Mouse (Mus musculus) heart, adult 9 months (tissue): ENCODE data around the gene Xrcc6.
"Not testable (repeated sequence)": the region's sequence is repeated elsewhere in the genome, so short reads cannot be mapped to it uniquely, and the experiment has no call there.

Experiments
- DNase-seq, 2 experiments: peaks; one replicate each; pipeline ENCODE4 v3.0.0; 2022; ENCODE audit warnings: low spot score in 2 of 2

Gene Xrcc6

GRCm38 (mm10) chr15:81966062-81966829 is 21.4 kb upstream of the Xrcc6 start:
- DNase-seq: no peak

GRCm38 (mm10) chr15:81967821-81968220 is 19.8 kb upstream of the Xrcc6 start:
- DNase-seq: no peak

GRCm38 (mm10) chr15:81968447-81968846 is 19.2 kb upstream of the Xrcc6 start:
- DNase-seq: no peak

- peak in 1 of 2 experiments; percentile 19 for DNase-seq
These were observed 18.5 kb upstream of the Xrcc6 start for GRCm38 (mm10) chr15:81969173-81969572.

GRCm38 (mm10) chr15:81969635-81970034 is 18.0 kb upstream of the Xrcc6 start:
- not testable (repeated sequence) for DNase-seq

GRCm38 (mm10) chr15:81970498-81970897 is 17.1 kb upstream of the Xrcc6 start:
- not testable (repeated sequence) for DNase-seq

GRCm38 (mm10) chr15:81975156-81975555 is 12.5 kb upstream of the Xrcc6 start:
- DNase-seq: not testable (repeated sequence)

- DNase-seq: no peak
These were observed 7.3 kb upstream of the Xrcc6 start, which contains the start of gene 1700029P11Rik for GRCm38 (mm10) chr15:81980321-81980720. Gene 1700029P11Rik, plus strand, starts transcription at chr15:81980540.

- DNase-seq: no peak
These were observed 5.5 kb upstream of the Xrcc6 start for GRCm38 (mm10) chr15:81982173-81982572.

- no peak for DNase-seq
These were observed 2.1 kb upstream of the Xrcc6 start for GRCm38 (mm10) chr15:81985267-81986161.

- peak; percentile 85 to 92 for DNase-seq
These were observed 1.9 kb downstream of the Xrcc6 start for GRCm38 (mm10) chr15:81989371-81990062.

GRCm38 (mm10) chr15:81990549-81990948 is 2.9 kb downstream of the Xrcc6 start:
- DNase-seq: peak; percentile 20 to 28

- DNase-seq: no peak
These were observed 6.4 kb downstream of the Xrcc6 start for GRCm38 (mm10) chr15:81993992-81994391.

GRCm38 (mm10) chr15:82004257-82004656 is 16.6 kb downstream of the Xrcc6 start:
- no peak for DNase-seq

- DNase-seq: no peak
These were observed 24.3 kb downstream of the Xrcc6 start for GRCm38 (mm10) chr15:82011947-82012346.

- DNase-seq: no peak
These were observed 27.2 kb downstream of the Xrcc6 start for GRCm38 (mm10) chr15:82014745-82015391.

- DNase-seq: peak in 1 of 2 experiments; percentile 21
These were observed 27.9 kb downstream of the Xrcc6 start for GRCm38 (mm10) chr15:82015392-82016100.

- peak; percentile 97 to 99 for DNase-seq
These were observed 28.6 kb downstream of the Xrcc6 start for GRCm38 (mm10) chr15:82016101-82016808.

GRCm38 (mm10) chr15:82016830-82017229 is 29.2 kb downstream of the Xrcc6 start:
- DNase-seq: no peak

- no peak for DNase-seq
These were observed 29.8 kb downstream of the Xrcc6 start for GRCm38 (mm10) chr15:82017461-82017860.
